Mouse (Mus musculus): ENCODE data around the gene F11.

DNA sequence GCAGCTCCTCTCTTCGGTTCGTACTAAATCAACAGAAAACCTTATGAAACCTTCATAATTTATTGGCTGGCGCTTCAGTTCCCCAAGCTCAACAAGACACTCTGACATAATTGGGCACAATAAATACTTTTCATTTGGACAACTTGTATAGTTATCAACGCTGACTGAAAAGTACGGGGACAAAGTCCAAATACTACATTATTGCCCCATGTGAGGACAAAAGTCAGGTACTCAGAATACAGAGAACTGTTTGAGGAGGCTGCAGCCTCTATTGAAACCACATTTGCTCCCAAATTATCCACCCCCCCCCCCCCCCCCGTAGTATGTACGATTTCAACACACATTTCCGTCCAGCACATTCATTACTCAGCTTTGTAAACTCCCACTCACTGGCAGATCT is 22.5 kb downstream of the F11 start:
- TF ChIP-seq TAL1 (IDR thresholded peaks at IDR 0.05; ENCODE audit: low read length) = no peak
- no peak for TF ChIP-seq GATA1 (IDR thresholded peaks at IDR 0.05; ENCODE audit: low read length)

Data from erythroblast, embryonic 14.5 days (primary cell).